Mouse (Mus musculus) intestine, postnatal 0 days (tissue): ENCODE measurements around the gene Gfm1. TPM values are rescaled to one million over a fixed set of nuclear protein-coding genes. Genes with fewer than 3 reads are reported as not detected.

Experiments
- ATAC-seq: fragments of 200-750 bp; cut with Nextera tagmentation; 2 replicates; pipeline ENCODE4 v1.8.0; 2017; ENCODE audit warnings: mild to moderate bottlenecking, moderate TSS enrichment, moderate library complexity
- H3K27ac ChIP-seq: fragments of 300-500 bp; sonication (generic); 2 replicates; pipeline ENCODE4 v1.5.1; 2014; ENCODE audit warnings: mild to moderate bottlenecking, low read depth, low read length, moderate library complexity
- H3K27me3 ChIP-seq: fragments of 300-500 bp; sonication (generic); replicated peaks from 2 replicates; pipeline ENCODE4 v1.6.1; 2014; ENCODE audit warnings: low read length, mixed read lengths; ENCODE audit not compliant: control insufficient read depth, insufficient read depth
- H3K36me3 ChIP-seq: fragments of 300-500 bp; sonication (generic); 2 replicates; pipeline ENCODE4 v1.6.1; 2014; ENCODE audit warnings: mild to moderate bottlenecking, moderate library complexity; ENCODE audit not compliant: control insufficient read depth, insufficient read depth
- H3K4me1 ChIP-seq: fragments of 300-500 bp; sonication (generic); replicated peaks from 2 replicates; pipeline ENCODE4 v1.6.1; 2014; ENCODE audit warnings: antibody characterized with exemption, low read length, mixed read lengths; ENCODE audit not compliant: control insufficient read depth, insufficient read depth
- H3K4me2 ChIP-seq: fragments of 300-500 bp; sonication (generic); replicated peaks from 2 replicates; pipeline ENCODE4 v1.6.1; 2014; ENCODE audit warnings: low read depth, mild to moderate bottlenecking, moderate library complexity
- H3K4me3 ChIP-seq: fragments of 300-500 bp; sonication (generic); 2 replicates; pipeline ENCODE4 v1.5.1; 2014; ENCODE audit warnings: low read depth, low read length
- H3K9ac ChIP-seq: fragments of 300-500 bp; sonication (generic); 2 replicates; pipeline ENCODE4 v1.6.1; 2014; ENCODE audit warnings: mild to moderate bottlenecking, low read depth, low read length
- H3K9me3 ChIP-seq: fragments of 300-500 bp; sonication (generic); 2 replicates; pipeline ENCODE4 v1.6.1; 2016; ENCODE audit warnings: mixed run types; ENCODE audit not compliant: control insufficient read depth
- CTCF ChIP-seq: sonication (generic); IDR thresholded peaks from 2 replicates; pipeline ENCODE4 v1.5.1; 2016; ENCODE audit warnings: low read depth, mild to moderate bottlenecking, control low read depth, antibody characterized with exemption, moderate library complexity
- WGBS: fragments of 180-500 bp; shearing (Covaris S2); extraction: QIAGEN DNeasy Blood & Tissue Kit; methylation state at CpG from one replicate; pipeline ENCODE4 v1.1.7; 2014; 5-methylcytosine and 5-hydroxymethylcytosine counted together
- polyA plus RNA-seq: library from polyadenylated mRNA; unstranded; fragments of >200 nt; fragmentation: Nextera tagmentation; extraction: Ambion mirVana; gene quantifications from 2 replicates; pipeline ENCODE4 v1.2.1, GENCODE M21; 2015

The Gfm1 gene
- polyA plus RNA-seq, 1 experiment from 2014 or later, result 30.2 TPM

DNA sequence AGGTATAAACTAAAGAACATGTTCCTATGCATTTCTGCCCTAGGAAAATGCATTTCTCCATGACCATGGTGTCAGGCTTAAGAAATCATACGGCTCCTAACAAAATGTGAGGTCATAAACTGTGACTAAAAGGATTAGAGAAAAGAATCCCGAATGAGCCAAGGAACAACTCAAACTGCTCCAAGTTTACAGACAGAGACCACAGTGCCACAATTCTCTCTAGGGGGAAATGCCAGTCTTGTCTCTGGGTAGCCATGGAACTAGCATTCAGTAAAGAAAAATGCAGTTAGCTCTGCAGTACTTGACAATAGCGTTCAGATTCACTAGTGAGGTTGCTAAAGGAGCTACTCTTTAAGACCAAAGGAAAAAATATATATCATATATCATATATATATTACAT is 30.0 kb downstream of the Gfm1 start:
- WGBS, result 91% methylated on average over 3 of the region's 3 CpGs
- H3K36me3 ChIP-seq, result peaks cover 49% of the 10 kb centered on the region
- no peaks in the 10 kb centered on the region for H3K27me3 ChIP-seq
- TF ChIP-seq CTCF, result no peak
- no peaks in the 10 kb centered on the region for H3K4me1 ChIP-seq
- H3K9ac ChIP-seq, result no peak overlapping the region
- H3K9me3 ChIP-seq, result no peaks in the 10 kb centered on the region
- no peak for ATAC-seq
- H3K4me2 ChIP-seq, result no peak overlapping the region
- no peak overlapping the region for H3K27ac ChIP-seq
- no peak overlapping the region for H3K4me3 ChIP-seq

DNA sequence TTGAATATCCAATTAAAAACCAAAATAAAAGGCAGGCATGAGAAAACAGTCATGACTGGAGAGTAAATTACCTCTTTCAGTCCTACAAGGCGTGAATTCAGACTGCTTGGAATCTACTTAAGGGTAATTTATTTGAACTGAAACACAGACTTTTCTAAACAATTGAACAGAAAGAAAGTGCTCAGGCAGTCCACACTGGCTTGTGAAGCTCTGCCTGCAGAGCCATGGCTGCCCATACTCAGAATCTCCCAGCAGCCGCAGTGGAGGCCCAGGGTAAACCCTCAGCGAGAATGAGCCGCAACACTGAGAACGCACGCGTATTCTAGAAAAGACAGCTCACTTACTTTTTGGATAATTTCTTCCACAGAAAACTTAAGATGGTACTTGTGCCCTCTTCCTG is 32.1 kb downstream of the Gfm1 start:
- no peak for ATAC-seq
- peaks cover 31% of the 10 kb centered on the region for H3K36me3 ChIP-seq
- 90% methylated on average over 7 of the region's 7 CpGs for WGBS
- H3K27me3 ChIP-seq, result no peaks in the 10 kb centered on the region
- no peaks in the 10 kb centered on the region for H3K4me1 ChIP-seq
- H3K4me3 ChIP-seq, result no peak overlapping the region
- no peaks in the 10 kb centered on the region for H3K9me3 ChIP-seq
- H3K27ac ChIP-seq, result no peak overlapping the region
- H3K4me2 ChIP-seq, result peak overlapping the region; percentile 84; the same call in 1 of the 2 replicates
- no peak for TF ChIP-seq CTCF
- H3K9ac ChIP-seq, result no peak overlapping the region

DNA sequence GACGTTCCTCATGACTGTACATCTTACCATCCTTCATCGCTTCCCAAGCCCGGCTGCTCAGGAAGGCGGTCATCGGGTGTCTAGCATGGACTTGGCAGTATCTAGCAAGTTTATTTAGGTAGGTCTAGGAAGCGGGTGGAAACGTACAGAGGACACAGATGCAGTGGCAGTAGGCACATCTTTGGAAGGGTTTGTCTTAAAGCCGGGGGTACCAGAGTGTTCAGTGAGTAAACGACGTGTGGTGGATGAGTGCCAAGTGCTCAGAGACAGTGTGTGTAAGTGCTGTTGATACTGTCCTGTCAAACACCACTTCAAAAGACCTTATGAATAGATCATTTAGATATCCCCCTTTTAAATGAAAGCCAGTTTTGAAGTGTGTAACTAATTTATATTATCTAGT is 32.7 kb downstream of the Gfm1 start:
- Histone ChIP-seq H3K36me3 (peaks cover 26% of the 10 kb centered on the region), H3K9ac (0 out of 2 replicates have a peak overlapping the region, but pooled peaks have one; percentile 65), H3K27ac (no peak overlapping the region), H3K4me1 (no peaks in the 10 kb centered on the region), H3K27me3 (no peaks in the 10 kb centered on the region), H3K4me2 (peak overlapping the region; percentile 84), H3K9me3 (no peaks in the 10 kb centered on the region), H3K4me3 (peak overlapping the region; percentile 63)
- no peak for ATAC-seq
- WGBS, result 46% methylated on average over 10 of the region's 10 CpGs
- no peak for TF ChIP-seq CTCF

DNA sequence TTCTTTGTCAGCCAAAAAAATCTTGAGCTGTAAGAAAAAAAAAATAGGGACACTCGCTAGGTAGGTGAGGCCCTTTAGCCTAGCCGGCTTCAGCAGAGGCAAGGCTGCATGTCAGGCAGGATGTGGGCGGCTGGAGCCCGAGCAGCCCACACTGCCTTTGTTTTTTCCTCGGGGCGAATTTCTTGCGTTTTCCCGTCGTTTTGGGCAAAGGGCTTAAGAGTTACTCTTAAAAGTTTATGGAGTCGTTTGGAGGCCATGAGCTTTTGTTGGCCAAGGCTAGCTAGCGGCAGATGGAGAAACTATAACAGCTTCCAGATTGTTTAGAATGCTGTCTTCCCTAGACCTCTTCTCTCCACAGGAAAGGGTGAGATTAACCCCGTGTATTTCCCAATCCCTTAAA is 33.1 kb downstream of the Gfm1 start:
- TF ChIP-seq CTCF, result no peak
- Histone ChIP-seq H3K4me1 (no peaks in the 10 kb centered on the region), H3K36me3 (peaks cover 27% of the 10 kb centered on the region), H3K4me3 (peak overlapping the region; percentile 63), H3K4me2 (peak overlapping the region; percentile 84), H3K9ac (peak overlapping the region; percentile 65), H3K27ac (no peak overlapping the region; the same call in 1 of the 2 replicates), H3K9me3 (no peaks in the 10 kb centered on the region), H3K27me3 (no peaks in the 10 kb centered on the region)
- WGBS, result 3% methylated on average over 12 of the region's 12 CpGs
- no peak for ATAC-seq

DNA sequence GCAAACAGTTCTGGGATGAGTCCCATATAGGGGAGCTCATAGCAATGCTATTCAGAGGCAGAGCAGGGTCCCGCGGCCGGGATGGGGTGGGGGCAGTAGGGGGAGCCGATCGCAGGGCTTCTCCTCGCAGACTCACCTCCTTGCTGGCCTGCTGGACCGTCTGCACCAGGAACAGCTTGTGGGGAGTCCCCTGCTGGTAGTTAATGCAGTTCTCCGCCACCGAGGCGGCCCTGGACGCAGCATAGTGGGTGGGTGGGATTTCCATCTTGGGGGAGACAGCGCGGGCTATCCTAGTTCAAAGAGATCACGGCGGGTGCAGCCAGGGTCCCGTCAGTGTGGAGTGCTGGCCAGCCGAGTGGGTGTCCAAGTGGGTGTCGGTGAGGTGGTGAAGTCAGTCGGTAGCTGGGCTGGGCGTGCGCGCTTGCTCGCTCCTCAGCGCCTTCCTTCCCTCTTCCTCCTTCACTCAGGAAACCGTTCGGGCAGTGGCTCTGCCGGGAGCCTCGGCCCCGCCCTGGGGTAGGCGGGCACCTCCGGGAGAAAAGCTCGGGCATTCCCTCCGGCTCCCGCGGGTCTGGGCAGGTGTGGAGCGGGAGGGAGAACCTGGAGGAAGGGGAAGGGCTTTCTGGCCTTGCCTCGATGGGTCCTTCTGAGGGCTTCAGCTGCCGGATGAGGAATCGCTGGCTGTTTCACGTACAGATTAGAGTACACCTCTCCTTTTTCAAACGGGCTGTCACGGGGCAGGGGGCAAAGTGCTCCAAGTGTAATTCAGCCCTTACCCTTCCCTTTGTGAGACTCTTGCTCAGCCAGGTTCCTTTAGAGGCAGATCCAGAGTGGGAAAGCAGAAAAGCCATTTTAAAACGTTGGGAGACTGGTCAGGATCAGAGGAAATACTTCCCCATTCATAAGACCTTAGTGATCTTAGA is 33.8 kb downstream of the Gfm1 start, which contains the start of gene Lxn:
Gene Lxn (minus strand): TSS at position 477 of the 923 bp plus-strand sequence.
- Histone ChIP-seq H3K4me3 (peak within 1 kb of the TSS; percentile 63), H3K27me3 (no peaks in the 10 kb centered on the region), H3K9me3 (no peaks in the 10 kb centered on the region), H3K9ac (peak within 1 kb of the TSS; percentile 65), H3K36me3 (peaks cover 27% of the 10 kb centered on the region), H3K27ac (peak within 1 kb of the TSS; percentile 78), H3K4me1 (no peaks in the 10 kb centered on the region), H3K4me2 (peak within 1 kb of the TSS; percentile 84)
- peak; percentile 97 for ATAC-seq
- peak; percentile 61 for TF ChIP-seq CTCF
- under 1% methylated on average over 38 of the region's 43 CpGs for WGBS

DNA sequence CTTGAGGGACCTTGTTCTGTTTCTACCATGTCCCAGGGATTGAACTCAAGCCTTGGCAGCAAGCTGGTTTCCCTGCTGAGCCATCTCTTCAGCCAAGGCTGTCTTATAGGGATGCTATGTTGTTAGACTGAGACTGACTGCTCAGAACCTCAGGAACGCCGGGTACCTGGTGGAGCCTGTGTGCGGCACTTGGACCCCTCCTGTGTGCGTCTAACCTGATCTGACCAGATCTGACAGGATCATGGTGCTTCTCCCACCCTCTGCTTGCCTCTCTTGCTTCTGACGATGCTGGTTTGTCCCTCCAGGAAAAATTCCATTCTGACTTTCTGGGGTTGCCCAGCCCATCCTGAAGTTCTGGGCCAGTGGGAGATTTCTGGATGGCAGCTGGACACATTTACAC is 36.7 kb downstream of the Gfm1 start:
- no peak overlapping the region for H3K4me2 ChIP-seq
- H3K9me3 ChIP-seq, result no peaks in the 10 kb centered on the region
- H3K4me3 ChIP-seq, result no peak overlapping the region
- H3K27me3 ChIP-seq, result no peaks in the 10 kb centered on the region
- 99% methylated on average over 5 of the region's 5 CpGs for WGBS
- no peak for TF ChIP-seq CTCF
- H3K4me1 ChIP-seq, result no peaks in the 10 kb centered on the region
- peaks cover 21% of the 10 kb centered on the region for H3K36me3 ChIP-seq
- no peak overlapping the region for H3K27ac ChIP-seq
- no peak overlapping the region for H3K9ac ChIP-seq
- no peak for ATAC-seq
